Mouse (Mus musculus) neural tube, embryonic 11.5 days (tissue): ENCODE data around the gene Crcp. TPM values are rescaled to one million over a fixed set of nuclear protein-coding genes. Genes with fewer than 3 reads are reported as not detected.

ENCODE experiments used
- ATAC-seq: fragments of 200-750 bp; cut with Nextera tagmentation; 2 replicates; pipeline ENCODE4 v1.8.0; 2017; ENCODE audit warnings: moderate number of reproducible peaks, mild to moderate bottlenecking, moderate TSS enrichment, moderate library complexity; ENCODE audit not compliant: insufficient read depth, low FRiP score, low TSS enrichment
- DNase-seq: peaks from one replicate; pipeline ENCODE4 v3.0.0-alpha.2; 2015; ENCODE audit warnings: low spot score
- H3K27ac ChIP-seq: fragments of 300-500 bp; sonication (generic); 2 replicates; pipeline ENCODE4 v1.5.1; 2014; ENCODE audit warnings: low read depth, mild to moderate bottlenecking, low read length
- H3K27me3 ChIP-seq: fragments of 300-500 bp; sonication (generic); 2 replicates; pipeline ENCODE4 v1.6.1; 2014; ENCODE audit warnings: mild to moderate bottlenecking, low read length, mixed read lengths; ENCODE audit not compliant: control insufficient read depth, insufficient read depth
- H3K36me3 ChIP-seq: fragments of 300-500 bp; sonication (generic); 2 replicates; pipeline ENCODE4 v1.6.1; 2014; ENCODE audit warnings: mild to moderate bottlenecking, low read length, moderate library complexity, mixed read lengths; ENCODE audit not compliant: control insufficient read depth, insufficient read depth
- H3K4me1 ChIP-seq: fragments of 300-500 bp; sonication (generic); 2 replicates; pipeline ENCODE4 v1.6.1; 2014; ENCODE audit warnings: low read length, mixed read lengths; ENCODE audit not compliant: control insufficient read depth, insufficient read depth
- H3K4me2 ChIP-seq: fragments of 300-500 bp; sonication (generic); 2 replicates; pipeline ENCODE4 v1.6.1; 2014; ENCODE audit warnings: low read depth, mild to moderate bottlenecking, moderate library complexity
- H3K4me3 ChIP-seq: fragments of 300-500 bp; sonication (generic); 2 replicates; pipeline ENCODE4 v1.5.1; 2014; ENCODE audit warnings: low read depth, low read length
- H3K9ac ChIP-seq: fragments of 300-500 bp; sonication (generic); 2 replicates; pipeline ENCODE4 v1.6.1; 2014; ENCODE audit warnings: mild to moderate bottlenecking, low read length
- H3K9me3 ChIP-seq: fragments of 300-500 bp; sonication (generic); 2 replicates; pipeline ENCODE4 v1.6.1; 2016; ENCODE audit warnings: low read length; ENCODE audit not compliant: control insufficient read depth
- WGBS: fragments of 180-500 bp; shearing (Covaris S2); extraction: QIAGEN DNeasy Blood & Tissue Kit; methylation state at CpG from one replicate; pipeline ENCODE4 v1.1.7; 2014; 5-methylcytosine and 5-hydroxymethylcytosine counted together
- polyA plus RNA-seq: library from polyadenylated mRNA; unstranded; fragments of >200 nt; fragmentation: Nextera tagmentation; extraction: Ambion mirVana; gene quantifications from 2 replicates; pipeline ENCODE4 v1.2.1, GENCODE M21; 2014

Gene Crcp
- polyA plus RNA-seq, 1 experiment from 2014 or later = 43.2 TPM

- DNase-seq (no peak), ATAC-seq (no peak)
- H3K4me1 ChIP-seq = peaks cover 2% of the 10 kb centered on the region; the same call in 1 of the 2 replicates
- H3K9ac ChIP-seq = peak overlapping the region; percentile 14; the same call in 1 of the 2 replicates
- H3K4me3 ChIP-seq = peak overlapping the region; percentile 56; the same call in 1 of the 2 replicates
- H3K4me2 ChIP-seq = peak overlapping the region; percentile 81
- no peak overlapping the region for H3K27ac ChIP-seq
- 62% methylated on average over 5 of the region's 5 CpGs for WGBS
- no peaks in the 10 kb centered on the region for H3K27me3 ChIP-seq
- no peaks in the 10 kb centered on the region for H3K36me3 ChIP-seq
- peaks cover 3% of the 10 kb centered on the region; the same call in 1 of the 2 replicates for H3K9me3 ChIP-seq
These were observed 27.6 kb upstream of the Crcp start for GRCm38 (mm10) chr5:130001356-130001987.

GRCm38 (mm10) chr5:130002301-130003146 lies 26.6 kb upstream of the Crcp start, which contains the start of gene Gusb:
Gene Gusb, minus strand, starts transcription at chr5:130003049.
- Histone ChIP-seq H3K9ac (peak within 1 kb of the TSS; percentile 75), H3K27ac (0 out of 2 replicates have a peak within 1 kb of the TSS, but pooled peaks have one; percentile 39), H3K27me3 (no peaks in the 10 kb centered on the region), H3K4me3 (peak within 1 kb of the TSS; percentile 56), H3K9me3 (peaks cover 3% of the 10 kb centered on the region; the same call in 1 of the 2 replicates), H3K36me3 (no peaks in the 10 kb centered on the region), H3K4me2 (peak within 1 kb of the TSS; percentile 81), H3K4me1 (peaks cover 2% of the 10 kb centered on the region; the same call in 1 of the 2 replicates)
- DNase-seq (peak; percentile 80), ATAC-seq (peak; percentile 71)
- WGBS = 2% methylated on average over 39 of the region's 39 CpGs

GRCm38 (mm10) chr5:130003229-130003628 lies 25.9 kb upstream of the Crcp start:
- WGBS = 47% methylated on average over 7 of the region's 7 CpGs
- Histone ChIP-seq H3K4me3 (peak overlapping the region; percentile 56), H3K27ac (no peak overlapping the region), H3K27me3 (no peaks in the 10 kb centered on the region), H3K4me1 (peaks cover 2% of the 10 kb centered on the region; the same call in 1 of the 2 replicates), H3K9ac (peak overlapping the region; percentile 75; the same call in 1 of the 2 replicates), H3K4me2 (peak overlapping the region; percentile 81), H3K9me3 (peaks cover 3% of the 10 kb centered on the region; the same call in 1 of the 2 replicates), H3K36me3 (no peaks in the 10 kb centered on the region)
- no peak for ATAC-seq
- peak; percentile 17 for DNase-seq

GRCm38 (mm10) chr5:130007344-130007743 lies 21.7 kb upstream of the Crcp start:
- peaks cover 3% of the 10 kb centered on the region; the same call in 1 of the 2 replicates for H3K9me3 ChIP-seq
- WGBS = 97% methylated on average over 1 of the region's 1 CpGs
- DNase-seq = no peak
- ATAC-seq = no peak
- H3K4me1 ChIP-seq = peaks cover 2% of the 10 kb centered on the region; the same call in 1 of the 2 replicates
- H3K9ac ChIP-seq = no peak overlapping the region
- no peaks in the 10 kb centered on the region for H3K27me3 ChIP-seq
- no peaks in the 10 kb centered on the region for H3K36me3 ChIP-seq
- no peak overlapping the region for H3K27ac ChIP-seq
- H3K4me3 ChIP-seq = no peak overlapping the region
- no peak overlapping the region for H3K4me2 ChIP-seq

- Histone ChIP-seq H3K4me1 (peaks cover under 1% of the 10 kb centered on the region; the same call in 1 of the 2 replicates), H3K36me3 (no peaks in the 10 kb centered on the region), H3K4me2 (no peak overlapping the region), H3K27ac (no peak overlapping the region), H3K9ac (no peak overlapping the region), H3K9me3 (peaks cover 3% of the 10 kb centered on the region; the same call in 1 of the 2 replicates), H3K27me3 (no peaks in the 10 kb centered on the region), H3K4me3 (no peak overlapping the region)
- DNase-seq (no peak), ATAC-seq (no peak)
- 83% methylated on average over 6 of the region's 6 CpGs for WGBS
These were observed 21.0 kb upstream of the Crcp start for GRCm38 (mm10) chr5:130008034-130008590.

GRCm38 (mm10) chr5:130009784-130010183 lies 19.3 kb upstream of the Crcp start:
- Histone ChIP-seq H3K4me2 (no peak overlapping the region), H3K9me3 (peaks cover under 1% of the 10 kb centered on the region; the same call in 1 of the 2 replicates), H3K4me1 (no peaks in the 10 kb centered on the region), H3K4me3 (no peak overlapping the region), H3K27ac (no peak overlapping the region), H3K36me3 (no peaks in the 10 kb centered on the region), H3K27me3 (no peaks in the 10 kb centered on the region), H3K9ac (no peak overlapping the region)
- ATAC-seq = no peak
- 98% methylated on average over 4 of the region's 4 CpGs for WGBS
- no peak for DNase-seq

GRCm38 (mm10) chr5:130010961-130011360 lies 18.1 kb upstream of the Crcp start:
- H3K27me3 ChIP-seq = no peaks in the 10 kb centered on the region
- 95% methylated on average over 5 of the region's 5 CpGs for WGBS
- H3K9ac ChIP-seq = no peak overlapping the region
- no peak for DNase-seq
- H3K4me3 ChIP-seq = no peak overlapping the region
- no peaks in the 10 kb centered on the region for H3K9me3 ChIP-seq
- ATAC-seq = no peak
- no peaks in the 10 kb centered on the region for H3K4me1 ChIP-seq
- no peak overlapping the region for H3K4me2 ChIP-seq
- peaks cover 2% of the 10 kb centered on the region for H3K36me3 ChIP-seq
- no peak overlapping the region for H3K27ac ChIP-seq

- Histone ChIP-seq H3K36me3 (peaks cover 3% of the 10 kb centered on the region), H3K27ac (no peak overlapping the region), H3K9ac (no peak overlapping the region), H3K9me3 (no peaks in the 10 kb centered on the region), H3K4me1 (no peaks in the 10 kb centered on the region), H3K4me3 (no peak overlapping the region), H3K4me2 (no peak overlapping the region), H3K27me3 (no peaks in the 10 kb centered on the region)
- WGBS = 95% methylated on average over 3 of the region's 3 CpGs
- DNase-seq = no peak
- ATAC-seq = no peak
These were observed 14.0 kb upstream of the Crcp start for GRCm38 (mm10) chr5:130015104-130015503.
